ENCODE assay signal across 13 mouse cellular contexts in genomic region chr14:104297316-104298311, GRCm38 (mm10).
A peak's percentile ranks its signal among the peaks of the same experiment; 100 is the strongest.
DNase-seq lines count a peak whose midpoint lies in the region; ATAC-seq and TF ChIP-seq lines count a peak whose summit lies in the region.
"Had no signal": no experiment of that assay in that cellular context is flagged by ENCODE, and none has a peak within 500 bp of the region (broad histone marks: within the 10 kb centered on the region; RNA-seq: fewer than 3 reads in every experiment).

No protein-coding gene starts in this region.

- H3K9me3 ChIP-seq in embryonic facial prominence, embryonic 12.5 days = no peaks in the 10 kb centered on the region
- H3K9me3 ChIP-seq in hindbrain, embryonic 14.5 days (ENCODE audit: control insufficient read depth, low read length) = no peaks in the 10 kb centered on the region
- no peaks in the 10 kb centered on the region for H3K9me3 ChIP-seq in midbrain, postnatal 0 days (ENCODE audit: low read length)
- H3K9me3 ChIP-seq: embryonic facial prominence, embryonic 13.5 days; limb, embryonic 13.5 days had no signal

- no peak for TF ChIP-seq CTCF in midbrain, postnatal 0 days (IDR thresholded peaks at IDR 0.05)

- no peak overlapping the region for H3K4me2 ChIP-seq in embryonic facial prominence, embryonic 12.5 days (replicated peaks)
- H3K4me2 ChIP-seq in hindbrain, embryonic 14.5 days (replicated peaks) = no peak overlapping the region
- no peak overlapping the region for H3K4me2 ChIP-seq in midbrain, postnatal 0 days (ENCODE audit: low read depth, low read length, poor library complexity, severe bottlenecking)
- H3K4me2 ChIP-seq: embryonic facial prominence, embryonic 13.5 days; limb, embryonic 13.5 days had no signal

- no peak overlapping the region for H3K4me3 ChIP-seq in embryonic facial prominence, embryonic 12.5 days
- no peak overlapping the region for H3K4me3 ChIP-seq in hindbrain, embryonic 14.5 days (replicated peaks; ENCODE audit: low read length)
- no peak overlapping the region for H3K4me3 ChIP-seq in midbrain, postnatal 0 days (ENCODE audit: low read depth, low read length)
- H3K4me3 ChIP-seq: embryonic facial prominence, embryonic 13.5 days; gastrocnemius, adult 2 months; limb, embryonic 13.5 days had no signal

- no peak overlapping the region for H3K9ac ChIP-seq in embryonic facial prominence, embryonic 12.5 days
- no peak overlapping the region for H3K9ac ChIP-seq in hindbrain, embryonic 14.5 days
- H3K9ac ChIP-seq in midbrain, postnatal 0 days (replicated peaks; ENCODE audit: low read length, poor library complexity, severe bottlenecking) = no peak overlapping the region
- H3K9ac ChIP-seq: embryonic facial prominence, embryonic 13.5 days; limb, embryonic 13.5 days had no signal

- H3K27me3 ChIP-seq in embryonic facial prominence, embryonic 12.5 days = no peaks in the 10 kb centered on the region
- no peaks in the 10 kb centered on the region for H3K27me3 ChIP-seq in hindbrain, embryonic 14.5 days (ENCODE audit: control insufficient read depth, insufficient read depth, low read length)
- no peaks in the 10 kb centered on the region for H3K27me3 ChIP-seq in midbrain, postnatal 0 days (ENCODE audit: insufficient read depth, low read length)
- H3K27me3 ChIP-seq: embryonic facial prominence, embryonic 13.5 days; limb, embryonic 13.5 days had no signal

- no peaks in the 10 kb centered on the region for H3K36me3 ChIP-seq in embryonic facial prominence, embryonic 12.5 days
- no peaks in the 10 kb centered on the region for H3K36me3 ChIP-seq in hindbrain, embryonic 14.5 days (replicated peaks; ENCODE audit: control insufficient read depth, insufficient read depth)
- no peaks in the 10 kb centered on the region for H3K36me3 ChIP-seq in midbrain, postnatal 0 days (ENCODE audit: insufficient read depth, low read length)
- H3K36me3 ChIP-seq: embryonic facial prominence, embryonic 13.5 days; limb, embryonic 13.5 days had no signal

- H3K27ac ChIP-seq in embryonic facial prominence, embryonic 12.5 days = no peak overlapping the region
- no peak overlapping the region for H3K27ac ChIP-seq in hindbrain, embryonic 14.5 days
- H3K27ac ChIP-seq in midbrain, postnatal 0 days (ENCODE audit: low read depth, low read length) = no peak overlapping the region
- H3K27ac ChIP-seq: embryonic facial prominence, embryonic 13.5 days; gastrocnemius, adult 2 months; limb, embryonic 13.5 days had no signal

- ATAC-seq in embryonic facial prominence, embryonic 12.5 days (ENCODE audit: insufficient number of reproducible peaks, insufficient read depth, low FRiP score, low TSS enrichment) = peak; percentile 75; the same call in 1 of the 2 replicates
- ATAC-seq in hindbrain, embryonic 14.5 days (ENCODE audit: low FRiP score) = peak; percentile 84
- 0 out of 2 replicates have a peak, but pooled peaks have one; percentile 52 for ATAC-seq in midbrain, postnatal 0 days (ENCODE audit: low FRiP score)
- ATAC-seq in erythroid progenitor cell, adult 5-6 weeks (replicated peaks; ENCODE audit: low FRiP score, poor library complexity, severe bottlenecking) = no peak
- ATAC-seq: intestine, postnatal 0 days had no signal

- 54% methylated on average over 15 of the region's 15 CpGs for WGBS in embryonic facial prominence, embryonic 12.5 days
- WGBS in hindbrain, embryonic 14.5 days = 30% methylated on average over 15 of the region's 15 CpGs
- 33% methylated on average over 15 of the region's 15 CpGs for WGBS in midbrain, postnatal 0 days

- H3K4me1 ChIP-seq in embryonic facial prominence, embryonic 12.5 days = no peaks in the 10 kb centered on the region
- H3K4me1 ChIP-seq in hindbrain, embryonic 14.5 days (replicated peaks; ENCODE audit: control insufficient read depth, insufficient read depth, low read length) = no peaks in the 10 kb centered on the region; the same call in 1 of the 2 replicates
- H3K4me1 ChIP-seq in midbrain, postnatal 0 days (ENCODE audit: insufficient read depth, low read length) = no peaks in the 10 kb centered on the region
- H3K4me1 ChIP-seq: embryonic facial prominence, embryonic 13.5 days; limb, embryonic 13.5 days had no signal

- peak; percentile 10 for DNase-seq in brain, embryonic 18.5 days (ENCODE audit: low read depth, low spot score)
- peak; percentile 55 for DNase-seq in hindbrain, embryonic 14.5 days (ENCODE audit: low spot score)
- DNase-seq in midbrain, postnatal 0 days (ENCODE audit: low spot score) = peak; percentile 45
- no peak for DNase-seq in thymus, postnatal 4 days
- no peak for DNase-seq in adrenal gland, postnatal 14 days
- DNase-seq: gastrocnemius, adult 2 months; lung, adult 2 months; thymus, adult 2 months had no signal

Comparison
In these comparisons a context has a peak if more than half of its experiments do, and no peak if none do; other contexts are left out.
1. DNase-seq: peak in brain, embryonic 18.5 days (single experiment), hindbrain, embryonic 14.5 days (single experiment) and midbrain, postnatal 0 days (single experiment); none in thymus, postnatal 4 days (single experiment) and adrenal gland, postnatal 14 days (single experiment).